Mouse (Mus musculus) limb, embryonic 15.5 days (tissue): ENCODE measurements at regions not wholly inside any gene's neighbourhood (a gene's known extent, or its start where the extent isn't known, plus 50 kb on each side); places are given as distances from the start of the nearest gene placed in this dataset.
A peak's percentile ranks its signal among the peaks of the same experiment; 100 is the strongest.

Source experiments
- ATAC-seq: fragments of 200-750 bp; cut with Nextera tagmentation; 2 replicates; pipeline ENCODE4 v1.8.0; 2017; ENCODE audit warnings: low read depth, moderate TSS enrichment; ENCODE audit not compliant: insufficient number of reproducible peaks, low FRiP score, low TSS enrichment
- H3K27ac ChIP-seq: fragments of 300-500 bp; sonication (generic); 2 replicates; pipeline ENCODE4 v1.5.1; 2015; ENCODE audit warnings: moderate library complexity, mild to moderate bottlenecking, inconsistent platforms
- H3K27me3 ChIP-seq: fragments of 300-500 bp; sonication (generic); 2 replicates; pipeline ENCODE4 v1.6.1; 2015; ENCODE audit warnings: inconsistent platforms
- H3K36me3 ChIP-seq: fragments of 300-500 bp; sonication (generic); 2 replicates; pipeline ENCODE4 v1.6.1; 2015; ENCODE audit warnings: inconsistent platforms
- H3K4me1 ChIP-seq: fragments of 300-500 bp; sonication (generic); 2 replicates; pipeline ENCODE4 v1.6.1; 2015; ENCODE audit warnings: inconsistent platforms
- H3K4me2 ChIP-seq: fragments of 300-500 bp; sonication (generic); 2 replicates; pipeline ENCODE4 v1.6.1; 2015; ENCODE audit warnings: mild to moderate bottlenecking, inconsistent platforms
- H3K4me3 ChIP-seq: fragments of 300-500 bp; sonication (generic); 2 replicates; pipeline ENCODE4 v1.5.1; 2015; ENCODE audit warnings: mild to moderate bottlenecking, inconsistent platforms
- H3K9ac ChIP-seq: fragments of 300-500 bp; sonication (generic); 2 replicates; pipeline ENCODE4 v1.6.1; 2015; ENCODE audit warnings: inconsistent platforms
- H3K9me3 ChIP-seq: fragments of 300-500 bp; sonication (generic); 2 replicates; pipeline ENCODE4 v1.6.1; 2016; ENCODE audit warnings: inconsistent platforms
- WGBS: fragments of 180-500 bp; shearing (Covaris S2); methylation state at CpG from one replicate; pipeline ENCODE4 v1.1.7; 2015; 5-methylcytosine and 5-hydroxymethylcytosine counted together

- 24% methylated on average over 5 of the region's 5 CpGs for WGBS
- H3K4me3 ChIP-seq: no peak overlapping the region
- no peaks in the 10 kb centered on the region for H3K27me3 ChIP-seq
- H3K4me2 ChIP-seq: no peak overlapping the region
- ATAC-seq: no peak
- H3K36me3 ChIP-seq: no peaks in the 10 kb centered on the region
- no peaks in the 10 kb centered on the region for H3K4me1 ChIP-seq
- no peaks in the 10 kb centered on the region for H3K9me3 ChIP-seq
- H3K27ac ChIP-seq: no peak overlapping the region
- no peak overlapping the region for H3K9ac ChIP-seq
These were observed 132.4 kb downstream of the Npr3 start for GRCm38 (mm10) chr15:11774717-11775116.

- Histone ChIP-seq H3K36me3 (no peaks in the 10 kb centered on the region), H3K4me2 (no peak overlapping the region), H3K4me1 (no peaks in the 10 kb centered on the region), H3K9me3 (no peaks in the 10 kb centered on the region), H3K27ac (no peak overlapping the region), H3K9ac (no peak overlapping the region), H3K4me3 (no peak overlapping the region), H3K27me3 (no peaks in the 10 kb centered on the region)
- no peak for ATAC-seq
- WGBS: 77% methylated on average over 1 of the region's 1 CpGs
These were observed 136.5 kb downstream of the Npr3 start for GRCm38 (mm10) chr15:11770596-11770995.

- Histone ChIP-seq H3K36me3 (no peaks in the 10 kb centered on the region), H3K9ac (no peak overlapping the region), H3K9me3 (no peaks in the 10 kb centered on the region), H3K27me3 (no peaks in the 10 kb centered on the region), H3K27ac (no peak overlapping the region), H3K4me1 (no peaks in the 10 kb centered on the region), H3K4me2 (no peak overlapping the region), H3K4me3 (no peak overlapping the region)
- 88% methylated on average over 1 of the region's 1 CpGs for WGBS
- ATAC-seq: no peak
These were observed 149.1 kb downstream of the Npr3 start for GRCm38 (mm10) chr15:11757963-11758362.

GRCm38 (mm10) chr15:11756786-11757185 is 150.3 kb downstream of the Npr3 start:
- H3K36me3 ChIP-seq: no peaks in the 10 kb centered on the region
- WGBS: 79% methylated on average over 7 of the region's 7 CpGs
- H3K4me1 ChIP-seq: no peaks in the 10 kb centered on the region
- no peak overlapping the region for H3K4me3 ChIP-seq
- no peaks in the 10 kb centered on the region for H3K27me3 ChIP-seq
- no peak overlapping the region for H3K9ac ChIP-seq
- H3K27ac ChIP-seq: no peak overlapping the region
- no peak for ATAC-seq
- H3K4me2 ChIP-seq: no peak overlapping the region
- H3K9me3 ChIP-seq: no peaks in the 10 kb centered on the region

GRCm38 (mm10) chr15:11753216-11753615 is 153.9 kb downstream of the Npr3 start:
- 22% methylated on average over 3 of the region's 3 CpGs for WGBS
- Histone ChIP-seq H3K4me3 (no peak overlapping the region), H3K36me3 (no peaks in the 10 kb centered on the region), H3K27me3 (0 out of 2 replicates have a peak, but pooled peaks cover 4% of the 10 kb centered on the region), H3K9ac (no peak overlapping the region), H3K4me2 (no peak overlapping the region), H3K27ac (no peak overlapping the region), H3K9me3 (no peaks in the 10 kb centered on the region), H3K4me1 (no peaks in the 10 kb centered on the region)
- ATAC-seq: no peak

GRCm38 (mm10) chr15:11750893-11751292 is 156.2 kb downstream of the Npr3 start:
- H3K4me3 ChIP-seq: no peak overlapping the region
- no peaks in the 10 kb centered on the region for H3K36me3 ChIP-seq
- no peak for ATAC-seq
- no peaks in the 10 kb centered on the region for H3K9me3 ChIP-seq
- 81% methylated on average over 5 of the region's 5 CpGs for WGBS
- H3K27me3 ChIP-seq: 0 out of 2 replicates have a peak, but pooled peaks cover 4% of the 10 kb centered on the region
- no peak overlapping the region for H3K4me2 ChIP-seq
- no peak overlapping the region for H3K27ac ChIP-seq
- no peaks in the 10 kb centered on the region for H3K4me1 ChIP-seq
- H3K9ac ChIP-seq: no peak overlapping the region

GRCm38 (mm10) chr15:11749509-11749908 is 157.6 kb downstream of the Npr3 start:
- H3K9me3 ChIP-seq: no peaks in the 10 kb centered on the region
- H3K27me3 ChIP-seq: 0 out of 2 replicates have a peak, but pooled peaks cover 4% of the 10 kb centered on the region
- no peaks in the 10 kb centered on the region for H3K36me3 ChIP-seq
- H3K4me3 ChIP-seq: no peak overlapping the region
- H3K9ac ChIP-seq: no peak overlapping the region
- no peaks in the 10 kb centered on the region for H3K4me1 ChIP-seq
- H3K27ac ChIP-seq: no peak overlapping the region
- WGBS: 70% methylated on average over 4 of the region's 4 CpGs
- no peak for ATAC-seq
- H3K4me2 ChIP-seq: no peak overlapping the region

GRCm38 (mm10) chr15:11748306-11748705 is 158.8 kb downstream of the Npr3 start:
- Histone ChIP-seq H3K27ac (no peak overlapping the region), H3K27me3 (0 out of 2 replicates have a peak, but pooled peaks cover 4% of the 10 kb centered on the region), H3K4me1 (no peaks in the 10 kb centered on the region), H3K4me3 (no peak overlapping the region), H3K4me2 (no peak overlapping the region), H3K9me3 (no peaks in the 10 kb centered on the region), H3K36me3 (no peaks in the 10 kb centered on the region), H3K9ac (no peak overlapping the region)
- 89% methylated on average over 2 of the region's 2 CpGs for WGBS
- no peak for ATAC-seq

- H3K9ac ChIP-seq: no peak overlapping the region
- no peak for ATAC-seq
- peaks cover 4% of the 10 kb centered on the region; the same call in 1 of the 2 replicates for H3K27me3 ChIP-seq
- no peak overlapping the region for H3K4me2 ChIP-seq
- peaks cover 4% of the 10 kb centered on the region for H3K4me1 ChIP-seq
- no peaks in the 10 kb centered on the region for H3K9me3 ChIP-seq
- H3K27ac ChIP-seq: no peak overlapping the region
- WGBS: 93% methylated on average over 1 of the region's 1 CpGs
- H3K4me3 ChIP-seq: no peak overlapping the region
- H3K36me3 ChIP-seq: no peaks in the 10 kb centered on the region
These were observed 160.3 kb downstream of the Npr3 start for GRCm38 (mm10) chr15:11746754-11747153.

- WGBS: 66% methylated on average over 9 of the region's 9 CpGs
- Histone ChIP-seq H3K4me1 (peaks cover 9% of the 10 kb centered on the region), H3K4me3 (no peak overlapping the region), H3K36me3 (no peaks in the 10 kb centered on the region), H3K9me3 (no peaks in the 10 kb centered on the region), H3K4me2 (no peak overlapping the region), H3K27ac (peak overlapping the region; percentile 64), H3K9ac (no peak overlapping the region), H3K27me3 (peaks cover 2% of the 10 kb centered on the region; the same call in 1 of the 2 replicates)
- ATAC-seq: no peak
These were observed 161.3 kb downstream of the Npr3 start for GRCm38 (mm10) chr15:11745629-11746372.

- Histone ChIP-seq H3K36me3 (no peaks in the 10 kb centered on the region), H3K4me2 (no peak overlapping the region), H3K27me3 (no peaks in the 10 kb centered on the region; the same call in 1 of the 2 replicates), H3K9ac (no peak overlapping the region), H3K27ac (peak overlapping the region; percentile 64), H3K4me1 (peaks cover 9% of the 10 kb centered on the region), H3K4me3 (no peak overlapping the region), H3K9me3 (no peaks in the 10 kb centered on the region)
- ATAC-seq: no peak
- 24% methylated on average over 5 of the region's 5 CpGs for WGBS
These were observed 162.2 kb downstream of the Npr3 start for GRCm38 (mm10) chr15:11744903-11745302.

GRCm38 (mm10) chr15:11744296-11744695 is 162.8 kb downstream of the Npr3 start:
- no peak for ATAC-seq
- H3K27ac ChIP-seq: no peak overlapping the region
- 50% methylated on average over 2 of the region's 2 CpGs for whole genome bisulfite sequencing

More at GRCm38 (mm10) chr15:11744296-11744695, 162.8 kb downstream of the Npr3 start:
- Histone ChIP-seq H3K4me3 (no peak overlapping the region), H3K4me1 (peaks cover 9% of the 10 kb centered on the region), H3K27me3 (no peaks in the 10 kb centered on the region; the same call in 1 of the 2 replicates), H3K36me3 (no peaks in the 10 kb centered on the region), H3K4me2 (no peak overlapping the region), H3K9ac (no peak overlapping the region), H3K9me3 (no peaks in the 10 kb centered on the region)
